Mouse (Mus musculus) thymus, adult 2 months (tissue): Measurements from ENCODE around the gene Lgr5.

ENCODE experiments used
- CTCF ChIP-seq: fragments of 200-500 bp; IDR thresholded peaks from 2 replicates; pipeline ENCODE4 v1.5.1; 2012; ENCODE audit warnings: mild to moderate bottlenecking, control low read depth, low read length, moderate library complexity, borderline replicate concordance; ENCODE audit not compliant: control insufficient read depth, poor library complexity, insufficient read depth; ENCODE audit errors: extremely low read depth
- POLR2A ChIP-seq: fragments of 200-500 bp; IDR thresholded peaks from 2 replicates; pipeline ENCODE4 v1.6.1; 2012; ENCODE audit warnings: mild to moderate bottlenecking, low read length, control low read depth, moderate library complexity; ENCODE audit not compliant: control insufficient read depth, poor library complexity, insufficient read depth; ENCODE audit errors: extremely low read depth

GRCm38 (mm10) chr10:115579076-115579475 lies 8.5 kb downstream of the Lgr5 start:
- TF ChIP-seq CTCF (no peak), POLR2A (no peak)
